Mouse (Mus musculus): Measurements from ENCODE around the gene Sept8.

GRCm38 (mm10) chr11:53477833-53478232, 41.2 kb upstream of the Sept8 start:
- no peak for TF ChIP-seq ZC3H11A (IDR thresholded peaks at IDR 0.05; ENCODE audit: borderline replicate concordance, low read depth, low read length)
- no peak for TF ChIP-seq MAFK (IDR thresholded peaks at IDR 0.05; ENCODE audit: insufficient read depth, low read depth, low read length)
- TF ChIP-seq ZNF384 (IDR thresholded peaks at IDR 0.05; ENCODE audit: low read depth, low read length) = no peak
- no peak for TF ChIP-seq CHD2 (IDR thresholded peaks at IDR 0.05; ENCODE audit: low read depth, low read length)
